Mouse (Mus musculus): ENCODE data around the gene 2010109A12Rik. TPM values are rescaled to one million over a fixed set of nuclear protein-coding genes. Genes with fewer than 3 reads are reported as not detected.

2010109A12Rik gene
- polyA plus RNA-seq, 1 experiment from 2014 or later, result 0.95 TPM

GRCm38 (mm10) chr5:93234605-93235004 lies 28.3 kb downstream of the 2010109A12Rik start:
- no peaks in the 10 kb centered on the region for H3K36me3 ChIP-seq
- H3K4me3 ChIP-seq, result no peak overlapping the region
- no peaks in the 10 kb centered on the region for H3K9me3 ChIP-seq
- H3K27me3 ChIP-seq (ENCODE audit: insufficient read depth, poor library complexity, severe bottlenecking), result 0 out of 2 replicates have a peak, but pooled peaks cover 3% of the 10 kb centered on the region
- H3K4me1 ChIP-seq, result no peaks in the 10 kb centered on the region
- WGBS, result 78% methylated on average over 2 of the region's 2 CpGs
- H3K27ac ChIP-seq, result no peak overlapping the region
- DNase-seq (ENCODE audit: low spot score), result no peak

GRCm38 (mm10) chr5:93235888-93236287 lies 29.6 kb downstream of the 2010109A12Rik start:
- no peaks in the 10 kb centered on the region for H3K9me3 ChIP-seq
- H3K4me3 ChIP-seq, result no peak overlapping the region
- H3K4me1 ChIP-seq, result no peaks in the 10 kb centered on the region
- no peak for DNase-seq (ENCODE audit: low spot score)
- no peak overlapping the region for H3K27ac ChIP-seq
- 0 out of 2 replicates have a peak, but pooled peaks cover 3% of the 10 kb centered on the region for H3K27me3 ChIP-seq (ENCODE audit: insufficient read depth, poor library complexity, severe bottlenecking)
- no peaks in the 10 kb centered on the region for H3K36me3 ChIP-seq
- 88% methylated on average over 3 of the region's 3 CpGs for WGBS

- no peaks in the 10 kb centered on the region for H3K9me3 ChIP-seq
- no peaks in the 10 kb centered on the region for H3K36me3 ChIP-seq
- H3K27ac ChIP-seq, result no peak overlapping the region
- H3K4me1 ChIP-seq, result no peaks in the 10 kb centered on the region
- no peak overlapping the region for H3K4me3 ChIP-seq
- no peak for DNase-seq (ENCODE audit: low spot score)
- 84% methylated on average over 4 of the region's 4 CpGs for WGBS
- H3K27me3 ChIP-seq (ENCODE audit: insufficient read depth, poor library complexity, severe bottlenecking), result 0 out of 2 replicates have a peak, but pooled peaks cover 3% of the 10 kb centered on the region
Measured at GRCm38 (mm10) chr5:93236541-93236940, 30.2 kb downstream of the 2010109A12Rik start.

- WGBS, result 39% methylated on average over 8 of the region's 8 CpGs
- H3K4me1 ChIP-seq, result no peaks in the 10 kb centered on the region
- H3K27me3 ChIP-seq (ENCODE audit: insufficient read depth, poor library complexity, severe bottlenecking), result no peaks in the 10 kb centered on the region
- no peak overlapping the region for H3K4me3 ChIP-seq
- peak overlapping the region; percentile 25; the same call in 1 of the 2 replicates for H3K27ac ChIP-seq
- H3K9me3 ChIP-seq, result no peaks in the 10 kb centered on the region
- DNase-seq (ENCODE audit: low spot score), result peak; percentile 90
- H3K36me3 ChIP-seq, result no peaks in the 10 kb centered on the region
Measured at GRCm38 (mm10) chr5:93239590-93240544, 33.5 kb downstream of the 2010109A12Rik start.

- no peaks in the 10 kb centered on the region for H3K9me3 ChIP-seq
- 85% methylated on average over 2 of the region's 2 CpGs for WGBS
Measured at GRCm38 (mm10) chr5:93245280-93245679, 39.0 kb downstream of the 2010109A12Rik start.

GRCm38 (mm10) chr5:93249940-93250578 lies 43.7 kb downstream of the 2010109A12Rik start:
- Histone ChIP-seq H3K9me3 (no peaks in the 10 kb centered on the region), H3K27ac (no peak overlapping the region), H3K4me1 (no peaks in the 10 kb centered on the region), H3K4me3 (no peak overlapping the region), H3K36me3 (no peaks in the 10 kb centered on the region), H3K27me3 (ENCODE audit: insufficient read depth, poor library complexity, severe bottlenecking) (no peaks in the 10 kb centered on the region)
- 78% methylated on average over 6 of the region's 6 CpGs for WGBS
- DNase-seq (ENCODE audit: low spot score), result no peak

More at GRCm38 (mm10) chr5:93245280-93245679, 39.0 kb downstream of the 2010109A12Rik start:
- Histone ChIP-seq H3K4me3 (no peak overlapping the region), H3K27ac (no peak overlapping the region), H3K36me3 (no peaks in the 10 kb centered on the region), H3K27me3 (ENCODE audit: insufficient read depth, poor library complexity, severe bottlenecking) (no peaks in the 10 kb centered on the region), H3K4me1 (no peaks in the 10 kb centered on the region)
- DNase-seq (ENCODE audit: low spot score), result no peak

- Histone ChIP-seq H3K27me3 (ENCODE audit: insufficient read depth, poor library complexity, severe bottlenecking) (no peaks in the 10 kb centered on the region), H3K36me3 (no peaks in the 10 kb centered on the region), H3K4me3 (no peak overlapping the region), H3K9me3 (no peaks in the 10 kb centered on the region), H3K4me1 (no peaks in the 10 kb centered on the region), H3K27ac (no peak overlapping the region)
- 73% methylated on average over 12 of the region's 12 CpGs for WGBS
- DNase-seq (ENCODE audit: low spot score), result no peak
Measured at GRCm38 (mm10) chr5:93251001-93251760, 44.9 kb downstream of the 2010109A12Rik start.

- WGBS, result 91% methylated on average over 5 of the region's 5 CpGs
- no peak overlapping the region for H3K4me3 ChIP-seq
- no peak for DNase-seq (ENCODE audit: low spot score)
Measured at GRCm38 (mm10) chr5:93255759-93256265, 49.5 kb downstream of the 2010109A12Rik start.

GRCm38 (mm10) chr5:93256820-93257405 lies 50.6 kb downstream of the 2010109A12Rik start:
- no peaks in the 10 kb centered on the region for H3K36me3 ChIP-seq
- no peak overlapping the region for H3K27ac ChIP-seq
- DNase-seq (ENCODE audit: low spot score), result no peak
- no peaks in the 10 kb centered on the region for H3K4me1 ChIP-seq
- no peaks in the 10 kb centered on the region for H3K27me3 ChIP-seq (ENCODE audit: insufficient read depth, poor library complexity, severe bottlenecking)
- H3K4me3 ChIP-seq, result no peak overlapping the region
- H3K9me3 ChIP-seq, result no peaks in the 10 kb centered on the region

More at GRCm38 (mm10) chr5:93255759-93256265, 49.5 kb downstream of the 2010109A12Rik start:
- no peak overlapping the region for H3K27ac ChIP-seq
- no peaks in the 10 kb centered on the region for H3K9me3 ChIP-seq
- no peaks in the 10 kb centered on the region for H3K36me3 ChIP-seq
- H3K4me1 ChIP-seq, result no peaks in the 10 kb centered on the region
- no peaks in the 10 kb centered on the region for H3K27me3 ChIP-seq (ENCODE audit: insufficient read depth, poor library complexity, severe bottlenecking)

- no peaks in the 10 kb centered on the region for H3K9me3 ChIP-seq
- H3K27me3 ChIP-seq (ENCODE audit: insufficient read depth, poor library complexity, severe bottlenecking), result no peaks in the 10 kb centered on the region
- peaks cover 6% of the 10 kb centered on the region; the same call in 1 of the 2 replicates for H3K4me1 ChIP-seq
- no peak for DNase-seq (ENCODE audit: low spot score)
- H3K4me3 ChIP-seq, result no peak overlapping the region
- H3K36me3 ChIP-seq, result no peaks in the 10 kb centered on the region
- H3K27ac ChIP-seq, result no peak overlapping the region
Measured at GRCm38 (mm10) chr5:93259349-93259748, 53.0 kb downstream of the 2010109A12Rik start.

GRCm38 (mm10) chr5:93260983-93261382 lies 54.7 kb downstream of the 2010109A12Rik start:
- Histone ChIP-seq H3K36me3 (no peaks in the 10 kb centered on the region), H3K27me3 (ENCODE audit: insufficient read depth, poor library complexity, severe bottlenecking) (no peaks in the 10 kb centered on the region), H3K4me1 (peaks cover 14% of the 10 kb centered on the region; the same call in 1 of the 2 replicates), H3K9me3 (no peaks in the 10 kb centered on the region), H3K4me3 (no peak overlapping the region), H3K27ac (no peak overlapping the region)
- no peak for DNase-seq (ENCODE audit: low spot score)
- WGBS, result 74% methylated on average over 3 of the region's 3 CpGs

GRCm38 (mm10) chr5:93262751-93263150 lies 56.4 kb downstream of the 2010109A12Rik start:
- Histone ChIP-seq H3K27me3 (ENCODE audit: insufficient read depth, poor library complexity, severe bottlenecking) (no peaks in the 10 kb centered on the region), H3K36me3 (no peaks in the 10 kb centered on the region), H3K27ac (no peak overlapping the region), H3K4me3 (no peak overlapping the region), H3K9me3 (no peaks in the 10 kb centered on the region), H3K4me1 (peaks cover 17% of the 10 kb centered on the region; the same call in 1 of the 2 replicates)
- DNase-seq (ENCODE audit: low spot score), result no peak
- WGBS, result 69% methylated on average over 2 of the region's 2 CpGs

Measured in heart, embryonic 10.5 days (tissue).